Comparison of ENCODE assay signal across 1 mouse cellular context in genomic region chr11:78062563-78062962, GRCm38 (mm10).
TF ChIP-seq lines count a peak whose summit lies in the region.

No protein-coding gene starts in this region.

TF ChIP-seq in MEL, 35 proteins besides CTCF, POLR2A, EP300 and RAD21 (continued from another document):
- no peak for TF ChIP-seq ZKSCAN1 (IDR thresholded peaks at IDR 0.05; ENCODE audit: low read depth, low read length)
- peak; percentile 29; the same call in 1 of the 2 replicates for TF ChIP-seq GATA1 (IDR thresholded peaks at IDR 0.05; ENCODE audit: low read depth, low read length)
